Mouse (Mus musculus): ENCODE measurements around the gene Asb13. TPM values are rescaled to one million over a fixed set of nuclear protein-coding genes. Genes with fewer than 3 reads are reported as not detected.

Asb13 gene
- 16.1 and 17.1 TPM in 2 replicates for polyA plus RNA-seq (2012; rRNA removed)

DNA sequence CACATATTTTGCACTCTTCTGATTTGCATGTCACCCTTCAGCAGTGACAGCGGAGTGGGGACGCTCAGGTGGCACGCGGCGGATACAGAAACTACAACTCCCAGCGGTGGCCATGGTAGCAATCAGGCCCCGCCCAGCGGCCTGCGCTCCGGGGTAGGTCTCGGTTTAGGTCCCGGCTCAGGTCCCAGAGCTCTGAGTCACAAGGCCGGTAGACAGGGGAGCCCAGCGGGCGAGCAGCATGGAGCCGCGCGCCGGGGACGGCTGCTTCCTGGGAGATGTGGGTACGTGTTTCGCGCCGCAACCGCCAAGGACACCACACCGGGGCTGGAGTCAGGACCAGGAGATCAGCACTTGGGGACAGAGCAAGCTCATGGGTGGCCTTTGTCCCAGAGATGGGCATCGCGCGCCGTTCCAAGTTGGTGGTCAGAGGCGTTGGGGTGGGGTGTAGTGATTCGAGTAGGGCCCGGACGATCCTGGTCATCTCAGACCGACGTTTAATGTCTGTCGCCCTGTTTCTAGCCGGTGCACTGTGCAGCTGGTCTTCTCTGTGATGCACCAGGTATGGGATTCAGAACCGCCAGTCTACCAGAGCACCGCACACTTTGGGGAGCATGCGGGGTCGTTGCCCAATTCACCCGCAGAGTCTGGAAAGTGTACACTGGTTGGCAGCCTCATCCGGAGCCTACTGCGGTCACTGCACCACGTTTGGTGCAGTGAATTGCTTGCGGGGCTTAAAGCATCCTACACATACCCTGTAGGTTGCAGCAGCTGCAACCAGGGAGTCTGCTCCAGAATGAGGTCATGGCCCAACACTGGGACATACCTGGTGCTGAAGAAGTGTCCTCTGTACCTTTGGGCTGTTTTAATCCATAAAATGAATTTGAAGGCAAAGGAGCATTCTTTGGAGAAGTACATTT is at the start of gene Asb13:
Gene Asb13, plus strand, starts transcription at position 138 of the 917 bp plus-strand sequence.
- Histone ChIP-seq H3K4me3 (ENCODE audit: extremely low read depth, insufficient read depth, insufficient read length) (peak within 1 kb of the TSS; percentile 90), H3K36me3 (ENCODE audit: control insufficient read depth, insufficient read depth, low read length) (no peaks in the 10 kb centered on the region), H3K27ac (ENCODE audit: insufficient read depth, low read length) (peak within 1 kb of the TSS; percentile 79), H3K4me1 (ENCODE audit: control insufficient read depth, insufficient read depth, insufficient read length) (peaks cover 3% of the 10 kb centered on the region; the same call in 1 of the 2 replicates), H3K27me3 (ENCODE audit: control insufficient read depth, insufficient read depth, low read length) (no peaks in the 10 kb centered on the region)
- WGBS = 2% methylated on average over 47 of the region's 47 CpGs
- TF ChIP-seq POLR2A (IDR thresholded peaks at IDR 0.05; ENCODE audit: low read depth, low read length) = peak; percentile 73
- no peak for TF ChIP-seq CTCF (IDR thresholded peaks at IDR 0.05; ENCODE audit: extremely low read depth, insufficient read depth, insufficient read length, insufficient replicate concordance)
- peak; percentile 75 to 88 for DNase-seq (ENCODE audit: low read depth in 1 of 2, low spot score in 2 of 2)

DNA sequence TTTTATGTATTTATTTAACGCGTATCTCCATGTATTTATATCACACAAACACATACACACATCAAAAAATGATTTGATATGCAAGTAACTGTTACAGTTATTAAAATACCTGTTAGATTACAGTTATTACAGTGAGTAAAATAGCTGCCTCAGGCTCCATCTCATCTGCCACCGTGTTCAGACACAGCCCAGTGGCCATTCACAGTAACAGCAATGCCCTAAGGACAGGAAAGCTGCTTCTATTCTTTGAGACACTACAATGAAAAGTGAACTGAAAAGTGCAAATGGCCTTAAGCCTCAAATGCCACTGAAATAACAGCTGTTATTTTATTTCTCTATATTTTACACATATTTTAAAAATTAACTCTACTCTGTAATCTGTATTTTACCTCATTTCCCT is 43.0 kb upstream of the Asb13 start:
- no peak overlapping the region for H3K27ac ChIP-seq (ENCODE audit: insufficient read depth, low read length)
- TF ChIP-seq CTCF (IDR thresholded peaks at IDR 0.05; ENCODE audit: extremely low read depth, insufficient read depth, insufficient read length, insufficient replicate concordance) (no peak), POLR2A (IDR thresholded peaks at IDR 0.05; ENCODE audit: low read depth, low read length) (no peak)
- H3K36me3 ChIP-seq (ENCODE audit: control insufficient read depth, insufficient read depth, low read length) = peaks cover 40% of the 10 kb centered on the region
- H3K4me3 ChIP-seq (ENCODE audit: extremely low read depth, insufficient read depth, insufficient read length) = no peak overlapping the region
- WGBS = 80% methylated on average over 3 of the region's 3 CpGs
- no peaks in the 10 kb centered on the region for H3K4me1 ChIP-seq (ENCODE audit: control insufficient read depth, insufficient read depth, insufficient read length)
- DNase-seq (ENCODE audit: low read depth in 1 of 2, low spot score in 2 of 2) = no peak
- no peaks in the 10 kb centered on the region for H3K27me3 ChIP-seq (ENCODE audit: control insufficient read depth, insufficient read depth, low read length)

DNA sequence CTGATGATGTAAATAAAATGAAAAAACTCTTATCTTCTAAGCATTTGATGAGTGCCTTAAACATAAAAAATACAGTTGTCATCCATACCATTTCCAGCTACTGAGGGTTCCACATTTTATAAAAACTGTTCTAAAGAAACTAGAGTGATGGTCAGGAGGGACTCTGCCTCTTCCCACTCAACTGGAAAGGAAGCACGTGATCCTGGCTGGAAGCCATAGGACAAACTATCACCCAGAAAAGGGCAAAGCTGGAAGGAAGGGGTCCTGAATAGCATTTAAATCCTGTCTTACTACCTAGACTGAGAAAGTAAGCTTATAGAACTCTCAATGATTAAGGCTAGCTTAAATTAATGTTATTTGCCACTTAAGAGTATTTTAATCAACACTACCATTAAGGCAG is 39.5 kb upstream of the Asb13 start:
- Histone ChIP-seq H3K36me3 (ENCODE audit: control insufficient read depth, insufficient read depth, low read length) (peaks cover 35% of the 10 kb centered on the region), H3K27ac (ENCODE audit: insufficient read depth, low read length) (no peak overlapping the region), H3K4me3 (ENCODE audit: extremely low read depth, insufficient read depth, insufficient read length) (no peak overlapping the region), H3K4me1 (ENCODE audit: control insufficient read depth, insufficient read depth, insufficient read length) (no peaks in the 10 kb centered on the region), H3K27me3 (ENCODE audit: control insufficient read depth, insufficient read depth, low read length) (no peaks in the 10 kb centered on the region)
- DNase-seq (ENCODE audit: low read depth in 1 of 2, low spot score in 2 of 2) = no peak
- WGBS = 98% methylated on average over 1 of the region's 1 CpGs
- TF ChIP-seq POLR2A (IDR thresholded peaks at IDR 0.05; ENCODE audit: low read depth, low read length) (no peak), CTCF (IDR thresholded peaks at IDR 0.05; ENCODE audit: extremely low read depth, insufficient read depth, insufficient read length, insufficient replicate concordance) (no peak)

DNA sequence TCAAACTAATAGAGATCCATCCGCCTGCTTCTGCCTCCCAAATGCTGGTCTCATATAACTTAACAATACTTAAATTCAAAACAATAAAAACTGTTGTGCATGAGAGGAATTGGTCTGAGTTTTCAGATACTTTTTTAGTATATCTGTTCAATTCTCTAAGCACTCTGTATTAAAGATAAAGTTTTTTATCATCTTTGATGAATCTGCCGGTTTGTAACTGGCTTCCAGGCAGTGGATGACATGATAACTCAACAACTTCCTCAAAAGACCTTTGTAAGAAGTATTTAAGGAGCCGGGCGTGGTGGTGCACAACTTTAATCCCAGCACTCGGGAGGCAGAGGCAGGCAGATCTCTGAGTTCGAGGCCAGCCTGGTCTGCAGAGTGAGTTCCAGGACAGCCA is 37.6 kb upstream of the Asb13 start:
- TF ChIP-seq POLR2A (IDR thresholded peaks at IDR 0.05; ENCODE audit: low read depth, low read length) (no peak), CTCF (IDR thresholded peaks at IDR 0.05; ENCODE audit: extremely low read depth, insufficient read depth, insufficient read length, insufficient replicate concordance) (no peak)
- Histone ChIP-seq H3K27ac (ENCODE audit: insufficient read depth, low read length) (no peak overlapping the region), H3K4me3 (ENCODE audit: extremely low read depth, insufficient read depth, insufficient read length) (no peak overlapping the region), H3K27me3 (ENCODE audit: control insufficient read depth, insufficient read depth, low read length) (no peaks in the 10 kb centered on the region), H3K36me3 (ENCODE audit: control insufficient read depth, insufficient read depth, low read length) (peaks cover 26% of the 10 kb centered on the region), H3K4me1 (ENCODE audit: control insufficient read depth, insufficient read depth, insufficient read length) (no peaks in the 10 kb centered on the region)
- DNase-seq (ENCODE audit: low read depth in 1 of 2, low spot score in 2 of 2) = no peak
- WGBS = 88% methylated on average over 6 of the region's 6 CpGs

DNA sequence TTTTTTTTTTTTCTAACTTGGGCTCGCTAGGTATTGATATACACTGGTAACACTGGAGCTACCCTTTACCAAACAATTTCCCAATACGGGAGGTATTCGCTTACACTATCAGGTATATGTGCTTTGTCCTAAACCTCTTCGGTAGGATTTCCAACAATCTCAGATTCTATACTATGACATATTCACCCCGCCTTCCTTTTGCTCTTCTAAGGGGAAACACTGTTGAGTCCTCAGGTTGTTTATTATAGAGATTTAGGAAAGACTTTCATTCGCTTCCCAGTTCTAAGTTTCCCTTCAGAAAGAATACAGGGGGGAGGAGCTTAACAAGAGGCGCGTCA is 24.1 kb upstream of the Asb13 start:
- H3K36me3 ChIP-seq (ENCODE audit: control insufficient read depth, insufficient read depth, low read length) = no peaks in the 10 kb centered on the region
- H3K4me1 ChIP-seq (ENCODE audit: control insufficient read depth, insufficient read depth, insufficient read length) = no peaks in the 10 kb centered on the region
- H3K27me3 ChIP-seq (ENCODE audit: control insufficient read depth, insufficient read depth, low read length) = no peaks in the 10 kb centered on the region
- H3K4me3 ChIP-seq (ENCODE audit: extremely low read depth, insufficient read depth, insufficient read length) = peak overlapping the region; percentile 82
- TF ChIP-seq CTCF (IDR thresholded peaks at IDR 0.05; ENCODE audit: extremely low read depth, insufficient read depth, insufficient read length, insufficient replicate concordance) = no peak
- 14% methylated on average over 8 of the region's 8 CpGs for WGBS
- DNase-seq (ENCODE audit: low read depth in 1 of 2, low spot score in 2 of 2) = peak in 1 of 2 experiments; percentile 38
- H3K27ac ChIP-seq (ENCODE audit: insufficient read depth, low read length) = peak overlapping the region; percentile 94

DNA sequence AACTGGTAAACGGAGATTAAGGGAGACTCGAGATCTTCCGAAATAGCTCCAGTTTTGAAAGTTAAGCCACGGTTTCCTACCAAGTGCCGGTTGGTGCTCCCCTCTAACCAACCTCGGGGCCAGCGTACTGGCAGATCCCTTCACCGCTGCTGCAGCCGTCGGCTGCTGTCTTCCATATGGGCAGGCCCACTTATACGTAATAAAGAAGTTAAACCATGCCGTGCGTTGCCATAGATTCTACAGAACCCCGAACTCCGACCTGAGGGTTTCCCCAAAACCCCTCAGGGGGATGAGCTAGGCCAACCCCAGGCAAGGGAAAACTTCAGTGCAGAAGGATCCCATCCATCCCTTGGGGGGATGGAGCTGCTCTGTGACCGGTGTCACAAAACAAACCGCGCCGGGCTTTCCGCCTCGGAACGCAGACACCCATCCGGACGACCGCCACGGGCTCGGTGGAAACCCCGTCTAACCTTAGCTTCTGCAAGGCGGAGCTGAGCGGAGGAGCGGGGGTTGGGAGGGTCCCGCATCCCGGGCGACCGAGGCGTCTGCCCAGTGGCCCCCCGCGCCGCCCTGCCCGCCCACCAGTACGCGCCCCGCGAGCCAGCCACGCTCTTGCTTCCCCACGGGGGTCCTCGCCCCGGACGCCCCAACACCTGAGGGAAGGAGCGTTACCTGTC is 23.6 kb upstream of the Asb13 start:
- DNase-seq (ENCODE audit: low read depth in 1 of 2, low spot score in 2 of 2) = peak in 1 of 2 experiments; percentile 22
- no peaks in the 10 kb centered on the region for H3K27me3 ChIP-seq (ENCODE audit: control insufficient read depth, insufficient read depth, low read length)
- TF ChIP-seq CTCF (IDR thresholded peaks at IDR 0.05; ENCODE audit: extremely low read depth, insufficient read depth, insufficient read length, insufficient replicate concordance) (no peak), POLR2A (IDR thresholded peaks at IDR 0.05; ENCODE audit: low read depth, low read length) (no peak)
- H3K27ac ChIP-seq (ENCODE audit: insufficient read depth, low read length) = peak overlapping the region; percentile 94
- WGBS = under 1% methylated on average over 50 of the region's 50 CpGs
- H3K36me3 ChIP-seq (ENCODE audit: control insufficient read depth, insufficient read depth, low read length) = no peaks in the 10 kb centered on the region
- no peaks in the 10 kb centered on the region for H3K4me1 ChIP-seq (ENCODE audit: control insufficient read depth, insufficient read depth, insufficient read length)
- H3K4me3 ChIP-seq (ENCODE audit: extremely low read depth, insufficient read depth, insufficient read length) = peak overlapping the region; percentile 82

Measured in spleen, adult 2 months (tissue).